Mouse (Mus musculus): ENCODE measurements around the gene Epn2. TPM values are rescaled to one million over a fixed set of nuclear protein-coding genes. Genes with fewer than 3 reads are reported as not detected.
"Not testable (repeated sequence)": the region's sequence is repeated elsewhere in the genome, so short reads cannot be mapped to it uniquely, and the experiment has no call there.

Gene Epn2
- total RNA-seq, 2 experiments from 2014 or later: 178 to 185 TPM

- peak; percentile 26 to 49 for DNase-seq
Measured at GRCm38 (mm10) chr11:61590516-61591213, 11.2 kb upstream of the Epn2 start.

GRCm38 (mm10) chr11:61585421-61585820 lies 5.9 kb upstream of the Epn2 start:
- DNase-seq: no peak

GRCm38 (mm10) chr11:61584830-61585229 lies 5.3 kb upstream of the Epn2 start:
- no peak for DNase-seq

- DNase-seq: no peak
Measured at GRCm38 (mm10) chr11:61584096-61584495, 4.6 kb upstream of the Epn2 start.

- DNase-seq: not testable (repeated sequence)
Measured at GRCm38 (mm10) chr11:61582808-61583207, 3.3 kb upstream of the Epn2 start.

- no peak for DNase-seq
Measured at GRCm38 (mm10) chr11:61579878-61580381, 443 bp upstream of the Epn2 start.

- peak in 1 of 2 experiments; percentile 26 for DNase-seq
Measured at GRCm38 (mm10) chr11:61578541-61578982, 925 bp downstream of the Epn2 start.

- DNase-seq: no peak
Measured at GRCm38 (mm10) chr11:61577991-61578390, 1.5 kb downstream of the Epn2 start.

GRCm38 (mm10) chr11:61577349-61577748 lies 2.1 kb downstream of the Epn2 start:
- DNase-seq: no peak

GRCm38 (mm10) chr11:61573266-61573665 lies 6.2 kb downstream of the Epn2 start:
- no peak for DNase-seq

- no peak for DNase-seq
Measured at GRCm38 (mm10) chr11:61571225-61571624, 8.3 kb downstream of the Epn2 start.

GRCm38 (mm10) chr11:61569671-61570070 lies 9.8 kb downstream of the Epn2 start:
- DNase-seq: no peak

- DNase-seq: no peak
Measured at GRCm38 (mm10) chr11:61564566-61564965, 14.9 kb downstream of the Epn2 start.

GRCm38 (mm10) chr11:61563939-61564338 lies 15.5 kb downstream of the Epn2 start:
- no peak for DNase-seq

GRCm38 (mm10) chr11:61562421-61562820 lies 17.1 kb downstream of the Epn2 start:
- DNase-seq: no peak

- no peak for DNase-seq
Measured at GRCm38 (mm10) chr11:61559572-61559971, 19.9 kb downstream of the Epn2 start.

- no peak for DNase-seq
Measured at GRCm38 (mm10) chr11:61553015-61553754, 26.3 kb downstream of the Epn2 start.

GRCm38 (mm10) chr11:61550631-61551030 lies 28.9 kb downstream of the Epn2 start:
- DNase-seq: no peak

GRCm38 (mm10) chr11:61547710-61548109 lies 31.8 kb downstream of the Epn2 start:
- no peak for DNase-seq

GRCm38 (mm10) chr11:61546452-61546851 lies 33.0 kb downstream of the Epn2 start:
- no peak for DNase-seq

GRCm38 (mm10) chr11:61545586-61545985 lies 33.9 kb downstream of the Epn2 start:
- DNase-seq: no peak

GRCm38 (mm10) chr11:61541106-61541505 lies 38.4 kb downstream of the Epn2 start:
- DNase-seq: no peak

GRCm38 (mm10) chr11:61540642-61541041 lies 38.8 kb downstream of the Epn2 start:
- no peak for DNase-seq

- DNase-seq: peak in 1 of 2 experiments; percentile 54
Measured at GRCm38 (mm10) chr11:61537362-61537761, 42.1 kb downstream of the Epn2 start.

Measured in layer of hippocampus, postnatal 36 days (tissue).